Mouse (Mus musculus) lung, embryonic 14.5 days (tissue): Measurements from ENCODE around the gene Kiss1r. TPM values are rescaled to one million over a fixed set of nuclear protein-coding genes. Genes with fewer than 3 reads are reported as not detected.

ENCODE experiments used
- ATAC-seq: fragments of 200-750 bp; cut with Nextera tagmentation; 2 replicates; pipeline ENCODE4 v1.8.0; 2017; ENCODE audit warnings: mild to moderate bottlenecking, moderate TSS enrichment, moderate library complexity; ENCODE audit not compliant: insufficient read depth
- DNase-seq: peaks from one replicate; pipeline ENCODE4 v3.0.0-alpha.2; 2015
- H3K27ac ChIP-seq: fragments of 300-500 bp; sonication (generic); 2 replicates; pipeline ENCODE4 v1.5.1; 2014; ENCODE audit warnings: low read depth, mild to moderate bottlenecking, moderate library complexity
- H3K27me3 ChIP-seq: fragments of 300-500 bp; sonication (generic); 2 replicates; pipeline ENCODE4 v1.6.1; 2014; ENCODE audit warnings: low read length, control low read depth; ENCODE audit not compliant: insufficient read depth
- H3K36me3 ChIP-seq: fragments of 300-500 bp; sonication (generic); 2 replicates; pipeline ENCODE4 v1.6.1; 2014; ENCODE audit warnings: control low read depth; ENCODE audit not compliant: insufficient read depth
- H3K4me1 ChIP-seq: fragments of 300-500 bp; sonication (generic); 2 replicates; pipeline ENCODE4 v1.6.1; 2014; ENCODE audit warnings: antibody characterized with exemption, control low read depth; ENCODE audit not compliant: insufficient read depth
- H3K4me2 ChIP-seq: fragments of 300-500 bp; sonication (generic); 2 replicates; pipeline ENCODE4 v1.6.1; 2014; ENCODE audit warnings: mild to moderate bottlenecking
- H3K4me3 ChIP-seq: fragments of 300-500 bp; sonication (generic); 2 replicates; pipeline ENCODE4 v1.5.1; 2014; ENCODE audit warnings: low read depth, low read length
- H3K9ac ChIP-seq: fragments of 300-500 bp; sonication (generic); 2 replicates; pipeline ENCODE4 v1.6.1; 2014
- H3K9me3 ChIP-seq: fragments of 300-500 bp; sonication (generic); 2 replicates; pipeline ENCODE4 v1.6.1; 2016; ENCODE audit warnings: low read depth, low read length, control low read depth
- CTCF ChIP-seq: IDR thresholded peaks from 2 replicates; pipeline ENCODE4 v1.5.1; 2016; ENCODE audit warnings: antibody characterized with exemption, low read depth
- WGBS: fragments of 180-500 bp; shearing (Covaris S2); extraction: QIAGEN DNeasy Blood & Tissue Kit; methylation state at CpG from one replicate; pipeline ENCODE4 v1.1.7; 2014; 5-methylcytosine and 5-hydroxymethylcytosine counted together
- polyA plus RNA-seq: library from polyadenylated mRNA; unstranded; fragments of >200 nt; fragmentation: Nextera tagmentation; extraction: Ambion mirVana; gene quantifications from 2 replicates; pipeline ENCODE4 v1.2.1, GENCODE M21; 2014

The Kiss1r gene
- polyA plus RNA-seq, 1 experiment from 2014 or later, result 1.2 TPM

DNA sequence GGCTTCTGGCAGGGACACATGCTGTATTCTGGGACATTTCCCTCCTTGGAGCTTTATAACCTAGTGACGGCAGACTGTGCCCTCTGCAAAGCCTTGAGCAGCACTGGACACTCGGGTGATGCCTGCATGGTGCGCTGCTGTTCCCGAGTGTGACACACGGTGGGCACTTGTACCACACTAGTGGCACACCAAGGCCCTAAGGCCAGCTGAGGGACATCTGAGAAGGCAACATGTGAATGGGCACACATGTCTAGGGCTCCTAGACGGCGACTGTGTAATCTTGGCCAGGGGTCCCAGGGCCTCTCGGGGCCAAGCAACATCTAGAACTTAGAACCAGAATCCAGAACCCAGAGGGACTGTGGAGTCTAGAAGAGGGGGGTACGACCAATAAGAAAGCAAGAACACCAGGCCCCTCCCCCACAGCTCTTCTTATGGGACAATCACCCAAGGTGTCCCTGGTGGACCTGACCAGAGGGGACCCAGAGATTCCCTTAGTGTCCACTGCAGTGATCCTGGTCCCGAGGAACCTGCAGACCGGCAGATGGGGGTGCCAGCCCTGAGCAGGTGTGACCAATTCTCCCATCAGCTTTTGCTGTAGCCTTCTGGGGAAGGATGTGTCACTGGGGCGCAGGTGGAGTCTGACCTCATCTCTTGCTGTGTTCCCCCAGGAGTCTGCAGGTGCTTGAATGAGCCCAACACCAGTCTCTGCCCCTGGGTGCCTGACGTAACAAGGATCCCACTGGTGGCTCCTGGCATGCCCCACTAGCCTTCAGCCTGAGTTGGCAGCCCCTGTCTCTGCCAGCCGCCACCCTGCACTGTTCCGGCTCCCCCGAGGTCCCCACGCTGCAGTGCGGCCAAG is 13.4 kb downstream of the Kiss1r start:
- H3K27ac ChIP-seq, result no peak overlapping the region
- H3K9ac ChIP-seq, result no peak overlapping the region
- DNase-seq, result no peak
- H3K4me2 ChIP-seq, result peak overlapping the region; percentile 98; the same call in 1 of the 2 replicates
- WGBS, result 86% methylated on average over 18 of the region's 18 CpGs
- H3K27me3 ChIP-seq, result no peaks in the 10 kb centered on the region
- peaks cover 27% of the 10 kb centered on the region for H3K4me1 ChIP-seq
- no peak overlapping the region for H3K4me3 ChIP-seq
- TF ChIP-seq CTCF, result no peak; the same call in 1 of the 2 replicates
- H3K36me3 ChIP-seq, result peaks cover 30% of the 10 kb centered on the region
- no peak for ATAC-seq
- H3K9me3 ChIP-seq, result no peaks in the 10 kb centered on the region

GRCm38 (mm10) chr10:79930826-79931186 is 14.0 kb downstream of the Kiss1r start:
- Histone ChIP-seq H3K36me3 (peaks cover 35% of the 10 kb centered on the region), H3K9me3 (no peaks in the 10 kb centered on the region), H3K4me3 (no peak overlapping the region), H3K9ac (no peak overlapping the region), H3K27ac (no peak overlapping the region), H3K4me2 (no peak overlapping the region), H3K4me1 (peaks cover 27% of the 10 kb centered on the region), H3K27me3 (no peaks in the 10 kb centered on the region)
- ATAC-seq, result no peak
- DNase-seq, result no peak
- no peak for TF ChIP-seq CTCF
- 88% methylated on average over 16 of the region's 16 CpGs for WGBS

- peaks cover 35% of the 10 kb centered on the region for H3K4me1 ChIP-seq
- 0 out of 2 replicates have a peak overlapping the region, but pooled peaks have one; percentile 3 for H3K4me3 ChIP-seq
- no peak for TF ChIP-seq CTCF
- ATAC-seq, result no peak
- 70% methylated on average over 9 of the region's 9 CpGs for WGBS
- peak overlapping the region; percentile 10; the same call in 1 of the 2 replicates for H3K4me2 ChIP-seq
- H3K27me3 ChIP-seq, result no peaks in the 10 kb centered on the region
- DNase-seq, result no peak
- peak overlapping the region; percentile 73; the same call in 1 of the 2 replicates for H3K27ac ChIP-seq
- H3K9ac ChIP-seq, result no peak overlapping the region
- H3K9me3 ChIP-seq, result no peaks in the 10 kb centered on the region
- peaks cover 38% of the 10 kb centered on the region for H3K36me3 ChIP-seq
These were observed 15.0 kb downstream of the Kiss1r start for GRCm38 (mm10) chr10:79931797-79932196.

GRCm38 (mm10) chr10:79932736-79933135 is 16.0 kb downstream of the Kiss1r start:
- no peak overlapping the region for H3K9ac ChIP-seq

GRCm38 (mm10) chr10:79933145-79933679 is 16.4 kb downstream of the Kiss1r start:
- Histone ChIP-seq H3K4me2 (peak overlapping the region; percentile 31; the same call in 1 of the 2 replicates), H3K4me3 (no peak overlapping the region), H3K27ac (peak overlapping the region; percentile 73), H3K9me3 (no peaks in the 10 kb centered on the region), H3K4me1 (peaks cover 44% of the 10 kb centered on the region), H3K27me3 (no peaks in the 10 kb centered on the region), H3K9ac (no peak overlapping the region), H3K36me3 (peaks cover 49% of the 10 kb centered on the region)
- ATAC-seq, result no peak
- DNase-seq, result no peak
- WGBS, result 58% methylated on average over 9 of the region's 9 CpGs
- TF ChIP-seq CTCF, result no peak

More at GRCm38 (mm10) chr10:79932736-79933135, 16.0 kb downstream of the Kiss1r start:
- Histone ChIP-seq H3K4me2 (peak overlapping the region; percentile 31), H3K27ac (peak overlapping the region; percentile 73), H3K4me1 (peaks cover 44% of the 10 kb centered on the region), H3K4me3 (no peak overlapping the region), H3K36me3 (peaks cover 44% of the 10 kb centered on the region), H3K9me3 (no peaks in the 10 kb centered on the region), H3K27me3 (no peaks in the 10 kb centered on the region)
- peak; percentile 91 for DNase-seq
- 15% methylated on average over 8 of the region's 8 CpGs for WGBS
- peak; percentile 32; the same call in 1 of the 2 replicates for TF ChIP-seq CTCF
- peak; percentile 72 for ATAC-seq

GRCm38 (mm10) chr10:79933861-79934260 is 17.1 kb downstream of the Kiss1r start:
- TF ChIP-seq CTCF, result no peak
- peak overlapping the region; percentile 21; the same call in 1 of the 2 replicates for H3K4me2 ChIP-seq
- 71% methylated on average over 6 of the region's 6 CpGs for WGBS
- H3K36me3 ChIP-seq, result peaks cover 50% of the 10 kb centered on the region
- DNase-seq (no peak), ATAC-seq (no peak)
- H3K27me3 ChIP-seq, result no peaks in the 10 kb centered on the region
- H3K9me3 ChIP-seq, result no peaks in the 10 kb centered on the region
- H3K9ac ChIP-seq, result no peak overlapping the region
- H3K27ac ChIP-seq, result peak overlapping the region; percentile 69; the same call in 1 of the 2 replicates
- H3K4me1 ChIP-seq, result peaks cover 42% of the 10 kb centered on the region
- no peak overlapping the region for H3K4me3 ChIP-seq

GRCm38 (mm10) chr10:79934272-79934721 is 17.5 kb downstream of the Kiss1r start:
- ATAC-seq (peak; percentile 53), DNase-seq (peak; percentile 79)
- H3K9me3 ChIP-seq, result no peaks in the 10 kb centered on the region
- peaks cover 50% of the 10 kb centered on the region for H3K36me3 ChIP-seq
- no peak for TF ChIP-seq CTCF
- H3K4me2 ChIP-seq, result peak overlapping the region; percentile 21; the same call in 1 of the 2 replicates
- no peak overlapping the region for H3K4me3 ChIP-seq
- H3K27me3 ChIP-seq, result no peaks in the 10 kb centered on the region
- H3K4me1 ChIP-seq, result peaks cover 38% of the 10 kb centered on the region
- WGBS, result 43% methylated on average over 13 of the region's 13 CpGs
- peak overlapping the region; percentile 69; the same call in 1 of the 2 replicates for H3K27ac ChIP-seq
- no peak overlapping the region for H3K9ac ChIP-seq
